Mouse (Mus musculus) cerebellum, adult 9-10 months (tissue): ENCODE results near the gene Zfp580.
"Not testable (repeated sequence)": the region's sequence is repeated elsewhere in the genome, so short reads cannot be mapped to it uniquely, and the experiment has no call there.

ENCODE experiments used
- DNase-seq: peaks from one replicate; pipeline ENCODE4 v3.0.0; 2022

Zfp580 gene

GRCm38 (mm10) chr7:5074984-5075383 lies 23.6 kb downstream of the Zfp580 start:
- DNase-seq: no peak

- no peak for DNase-seq
Measured at GRCm38 (mm10) chr7:5076931-5077330, 25.6 kb downstream of the Zfp580 start.

GRCm38 (mm10) chr7:5079365-5080009 lies 28.1 kb downstream of the Zfp580 start:
- not testable (repeated sequence) for DNase-seq

DNA sequence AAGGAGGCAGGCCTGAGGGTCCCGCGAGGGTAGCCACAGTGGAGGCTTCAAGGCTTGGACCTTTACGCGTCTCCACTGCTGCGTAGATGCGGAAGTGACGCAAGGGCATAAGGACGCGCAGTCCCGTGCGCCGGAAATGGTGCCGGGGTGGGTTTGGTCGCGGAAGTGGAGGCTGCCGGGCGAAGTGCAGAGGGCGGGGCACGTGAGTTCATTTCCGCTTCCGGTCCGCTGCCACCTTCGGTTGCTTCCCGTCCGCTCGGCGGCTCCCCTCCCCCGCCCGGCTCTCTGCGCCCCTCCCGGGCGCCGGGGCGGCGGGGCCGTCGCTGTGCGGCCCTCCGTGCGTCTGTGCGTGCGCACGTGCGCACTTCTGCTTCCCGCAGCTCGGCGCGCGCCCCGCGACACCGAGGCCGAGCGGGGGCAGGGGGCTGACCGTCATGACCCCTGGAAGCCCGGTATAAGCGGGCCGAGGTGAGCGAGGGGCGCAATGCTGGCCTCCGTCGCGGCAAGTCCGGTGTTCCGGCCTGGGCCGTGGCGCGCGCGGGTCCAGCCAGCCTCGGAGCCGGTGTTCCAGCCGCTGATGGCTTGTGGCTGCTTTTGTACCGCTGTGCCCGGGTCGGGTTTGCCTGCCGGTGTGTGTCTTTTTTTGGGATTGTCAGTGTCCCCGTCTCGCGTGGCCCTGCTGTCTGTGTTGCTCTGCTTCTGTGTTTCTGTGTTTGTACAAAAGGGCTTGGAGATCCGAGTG lies 28.8 kb downstream of the Zfp580 start, which contains the start of gene Epn1:
Gene Epn1 (plus strand): TSS at position 226 of the 742 bp plus-strand sequence.
- DNase-seq: peak; percentile 94

DNA sequence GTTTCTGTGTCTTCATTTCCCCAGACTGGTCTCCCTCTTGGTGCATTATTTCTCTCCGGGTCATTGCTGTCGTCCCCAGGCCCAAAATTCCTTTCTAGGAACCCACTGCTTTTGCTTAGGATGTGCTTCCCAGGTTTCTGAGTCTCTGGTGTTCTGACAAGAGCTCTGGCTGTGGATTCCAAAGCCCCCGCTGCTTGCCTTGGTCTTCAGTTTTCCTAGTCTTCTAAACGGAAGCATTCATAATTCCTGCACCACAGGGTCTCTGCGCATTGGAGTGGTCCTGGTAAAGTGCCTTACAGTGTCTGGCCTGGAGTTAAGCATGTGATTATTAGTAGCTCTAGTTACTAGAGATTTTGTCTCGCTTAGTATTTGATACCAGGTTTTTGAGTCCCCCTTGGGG lies 29.5 kb downstream of the Zfp580 start:
- DNase-seq: peak; percentile 53

DNA sequence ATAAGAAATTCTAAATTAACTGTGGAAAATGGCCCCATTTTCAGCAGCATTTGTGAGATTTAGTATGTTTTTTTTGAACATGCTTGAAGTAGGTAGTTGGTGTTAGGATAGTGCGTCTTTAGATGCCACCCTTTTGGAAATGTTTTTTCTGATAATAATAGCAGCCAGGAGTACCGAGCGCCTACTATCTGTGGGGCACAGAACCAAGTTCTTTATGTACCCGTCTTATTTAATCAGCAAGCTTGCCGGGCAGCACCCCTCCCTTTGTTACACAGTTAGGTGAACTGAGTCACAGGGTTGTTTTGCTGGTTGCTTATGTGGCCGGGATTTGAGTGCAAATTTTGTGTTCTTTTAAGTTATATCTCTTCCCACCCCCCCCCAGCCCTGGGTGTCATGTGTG lies 29.9 kb downstream of the Zfp580 start:
- no peak for DNase-seq

- no peak for DNase-seq
Measured at GRCm38 (mm10) chr7:5081939-5082338, 30.6 kb downstream of the Zfp580 start.

DNA sequence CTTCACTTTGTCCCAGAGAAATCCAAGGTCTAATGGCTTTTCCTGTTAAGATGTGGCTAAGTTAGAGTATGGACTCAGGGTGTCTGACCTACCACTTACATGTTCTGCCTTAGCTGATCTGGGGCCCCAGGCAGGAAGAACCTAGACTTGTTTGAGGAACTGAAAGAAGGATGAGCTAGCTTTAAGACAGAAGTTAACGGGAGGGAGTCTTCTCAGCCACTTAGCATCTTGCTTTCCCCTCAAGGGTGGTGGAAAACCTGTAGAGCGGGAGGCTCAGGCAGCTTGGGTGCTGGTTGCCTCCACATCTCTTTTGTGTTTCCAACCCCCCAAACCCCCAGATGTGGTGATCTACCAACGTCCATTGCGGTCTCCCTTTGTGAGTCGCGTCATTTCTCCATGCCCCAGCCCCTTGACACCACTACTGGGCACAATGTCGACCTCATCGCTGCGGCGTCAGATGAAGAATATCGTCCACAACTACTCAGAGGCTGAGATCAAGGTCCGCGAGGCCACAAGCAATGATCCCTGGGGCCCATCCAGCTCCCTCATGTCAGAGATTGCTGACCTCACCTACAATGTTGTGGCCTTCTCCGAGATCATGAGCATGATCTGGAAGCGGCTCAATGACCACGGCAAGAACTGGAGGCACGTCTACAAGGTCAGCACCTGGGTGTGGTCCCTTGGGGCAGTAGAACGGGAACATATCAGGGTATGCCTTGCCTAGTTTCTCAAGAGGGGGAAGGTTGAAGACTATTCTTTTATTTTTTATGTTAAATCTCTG lies 32.2 kb downstream of the Zfp580 start:
- DNase-seq: no peak

- DNase-seq: no peak
Measured at GRCm38 (mm10) chr7:5085512-5085911, 34.2 kb downstream of the Zfp580 start.

DNA sequence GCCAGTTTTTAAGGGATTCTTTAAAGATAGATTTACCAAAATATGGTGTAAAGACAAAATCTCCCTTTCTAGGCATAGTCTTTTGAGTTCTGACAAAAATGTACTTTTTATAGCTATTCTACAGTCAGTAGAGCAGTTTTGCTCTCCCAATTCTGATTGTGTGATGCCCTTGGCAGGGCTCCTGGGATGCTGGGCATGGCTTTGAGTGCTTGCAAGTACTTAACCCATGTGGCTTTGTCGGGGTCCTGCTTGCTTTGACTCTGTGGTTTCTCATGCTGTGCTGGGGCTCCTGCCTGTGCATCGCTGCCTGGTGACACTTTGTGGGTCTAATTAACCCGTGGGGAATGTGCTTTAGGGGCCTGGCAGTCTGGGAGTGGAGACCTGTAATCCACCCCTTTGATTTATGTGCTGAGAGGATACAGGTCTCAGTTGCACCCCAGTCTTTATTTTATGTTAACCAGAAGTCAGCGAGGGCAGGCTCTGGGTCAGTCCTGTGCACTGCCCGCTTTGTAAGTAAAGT lies 35.6 kb downstream of the Zfp580 start:
- peak; percentile 8 for DNase-seq

DNA sequence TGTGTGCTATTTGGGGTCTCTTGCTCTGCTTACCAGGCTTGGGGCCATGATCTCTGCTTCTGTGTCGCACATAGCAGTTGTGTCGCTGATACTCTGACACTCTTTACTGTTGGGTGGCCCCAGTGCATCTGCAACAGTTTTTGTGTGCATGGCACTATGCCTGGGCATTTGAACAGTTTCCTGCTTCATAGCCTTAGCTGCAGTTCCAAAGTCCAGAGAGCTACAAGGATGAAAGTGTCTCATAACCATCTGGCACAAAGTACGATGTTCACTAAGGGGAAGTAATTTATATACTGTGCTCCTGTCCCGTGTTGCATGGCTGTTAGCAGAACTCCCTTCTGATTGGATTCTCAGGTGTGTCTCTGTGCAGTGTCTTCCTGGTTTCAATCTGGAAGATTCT lies 36.5 kb downstream of the Zfp580 start:
- peak; percentile 4 for DNase-seq

GRCm38 (mm10) chr7:5089853-5090252 lies 38.5 kb downstream of the Zfp580 start:
- DNase-seq: no peak

DNA sequence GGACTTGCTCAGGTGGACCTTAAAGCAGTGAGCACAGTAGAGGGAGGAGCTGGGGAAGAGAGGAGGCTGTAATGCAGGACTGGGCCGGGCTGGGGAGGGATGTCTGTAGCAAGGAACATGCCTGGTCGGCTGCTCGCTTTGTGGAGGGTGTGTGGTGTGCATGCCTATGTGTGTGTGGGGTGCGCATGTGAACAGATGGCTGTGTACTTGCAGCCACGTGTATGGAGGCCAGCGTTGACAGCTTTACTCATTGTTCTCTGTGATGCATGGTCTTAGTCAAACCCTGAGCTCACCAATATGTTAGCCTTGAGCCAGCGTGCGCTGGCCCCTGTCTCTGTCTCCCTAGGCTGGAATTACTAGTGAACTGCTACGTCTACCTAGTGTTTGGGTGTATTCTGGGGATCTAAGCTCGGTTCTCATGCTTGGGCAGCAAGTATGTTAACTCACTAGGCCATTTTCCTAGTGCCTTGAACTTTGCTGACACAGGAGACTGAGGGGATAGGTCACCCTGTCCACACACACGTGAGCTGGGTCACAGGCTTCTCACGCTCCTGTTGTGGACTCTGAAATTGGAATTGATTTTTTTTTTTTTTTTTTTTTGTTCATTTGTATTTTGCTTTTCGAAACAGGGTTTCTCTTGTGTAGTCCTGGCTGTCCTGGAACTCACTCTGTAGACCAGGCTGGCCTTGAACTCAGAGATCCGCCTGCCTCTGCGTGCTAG lies 39.8 kb downstream of the Zfp580 start:
- no peak for DNase-seq

GRCm38 (mm10) chr7:5092381-5092780 lies 41.0 kb downstream of the Zfp580 start:
- no peak for DNase-seq

GRCm38 (mm10) chr7:5092831-5093510 lies 41.6 kb downstream of the Zfp580 start:
- no peak for DNase-seq

- DNase-seq: no peak
Measured at GRCm38 (mm10) chr7:5098769-5099168, 47.4 kb downstream of the Zfp580 start.

GRCm38 (mm10) chr7:5099796-5100195 lies 48.5 kb downstream of the Zfp580 start:
- no peak for DNase-seq

- no peak for DNase-seq
Measured at GRCm38 (mm10) chr7:5101066-5101663, 49.8 kb downstream of the Zfp580 start.

- no peak for DNase-seq
Measured at GRCm38 (mm10) chr7:5102564-5102963, 51.2 kb downstream of the Zfp580 start.
